Mouse (Mus musculus) heart, embryonic 12.5 days (tissue): ENCODE measurements around the gene Slc2a3. TPM values are rescaled to one million over a fixed set of nuclear protein-coding genes. Genes with fewer than 3 reads are reported as not detected.
"Not testable (repeated sequence)": the region's sequence is repeated elsewhere in the genome, so short reads cannot be mapped to it uniquely, and the experiment has no call there.

ENCODE experiments used
- ATAC-seq: fragments of 200-750 bp; cut with Nextera tagmentation; 2 replicates; pipeline ENCODE4 v1.8.0; 2017; ENCODE audit warnings: moderate TSS enrichment, moderate library complexity; ENCODE audit not compliant: insufficient number of reproducible peaks, low FRiP score
- H3K27ac ChIP-seq: fragments of 300-500 bp; sonication (generic); 2 replicates; pipeline ENCODE4 v1.5.1; 2016; ENCODE audit warnings: mild to moderate bottlenecking, moderate library complexity; ENCODE audit not compliant: poor library complexity, severe bottlenecking
- H3K27me3 ChIP-seq: fragments of 300-500 bp; sonication (generic); replicated peaks from 2 replicates; pipeline ENCODE4 v1.6.1; 2016; ENCODE audit warnings: mild to moderate bottlenecking, moderate library complexity
- H3K36me3 ChIP-seq: fragments of 300-500 bp; sonication (generic); 2 replicates; pipeline ENCODE4 v1.6.1; 2016; ENCODE audit warnings: mild to moderate bottlenecking, moderate library complexity
- H3K4me1 ChIP-seq: fragments of 300-500 bp; sonication (generic); replicated peaks from 2 replicates; pipeline ENCODE4 v1.6.1; 2016; ENCODE audit warnings: mild to moderate bottlenecking
- H3K4me2 ChIP-seq: fragments of 300-500 bp; sonication (generic); 2 replicates; pipeline ENCODE4 v1.6.1; 2016; ENCODE audit warnings: mild to moderate bottlenecking, moderate library complexity
- H3K4me3 ChIP-seq: fragments of 300-500 bp; sonication (generic); 2 replicates; pipeline ENCODE4 v1.5.1; 2016; ENCODE audit warnings: mild to moderate bottlenecking
- H3K9ac ChIP-seq: fragments of 300-500 bp; sonication (generic); 2 replicates; pipeline ENCODE4 v1.6.1; 2016; ENCODE audit warnings: mild to moderate bottlenecking, moderate library complexity
- H3K9me3 ChIP-seq: fragments of 300-500 bp; sonication (generic); replicated peaks from 2 replicates; pipeline ENCODE4 v1.6.1; 2016; ENCODE audit warnings: mild to moderate bottlenecking, moderate library complexity
- WGBS: fragments of 180-500 bp; shearing (Covaris S2); methylation state at CpG from one replicate; pipeline ENCODE4 v1.1.7; 2016; 5-methylcytosine and 5-hydroxymethylcytosine counted together
- polyA plus RNA-seq: library from polyadenylated mRNA; unstranded; fragments of >200 nt; fragmentation: Nextera tagmentation; extraction: Ambion mirVana; gene quantifications from 2 replicates; pipeline ENCODE4 v1.2.1, GENCODE M21; 2016

Slc2a3 gene
- polyA plus RNA-seq, 1 experiment from 2014 or later, result 27.7 TPM

GRCm38 (mm10) chr6:122706337-122706840 is 95.1 kb downstream of the Slc2a3 start:
- no peaks in the 10 kb centered on the region for H3K36me3 ChIP-seq
- peaks cover 32% of the 10 kb centered on the region for H3K27me3 ChIP-seq
- no peak overlapping the region for H3K9ac ChIP-seq
- 67% methylated on average over 12 of the region's 12 CpGs for WGBS
- H3K4me3 ChIP-seq, result no peak overlapping the region
- no peak for ATAC-seq
- no peaks in the 10 kb centered on the region for H3K9me3 ChIP-seq
- H3K4me2 ChIP-seq, result no peak overlapping the region
- H3K27ac ChIP-seq, result no peak overlapping the region
- H3K4me1 ChIP-seq, result peaks cover 12% of the 10 kb centered on the region; the same call in 1 of the 2 replicates

DNA sequence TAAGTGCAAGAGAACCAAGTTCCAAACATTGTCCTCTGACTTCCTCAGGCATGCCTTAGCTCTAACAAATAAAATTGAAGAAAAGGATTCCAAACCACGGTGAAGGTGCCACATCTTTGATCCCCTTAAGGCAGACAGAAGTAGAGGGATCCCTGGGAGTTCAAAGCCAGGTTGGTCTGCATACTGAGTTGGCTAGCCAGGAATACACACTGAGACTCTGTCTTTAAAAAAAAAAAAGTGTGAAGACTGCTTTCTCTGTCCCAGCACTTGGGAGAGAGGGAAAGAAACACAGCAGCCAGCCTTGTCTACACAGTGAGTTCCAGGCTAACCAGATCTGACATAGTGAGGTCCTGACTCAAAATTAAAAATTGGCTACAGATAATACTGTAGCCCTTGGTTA is 97.7 kb downstream of the Slc2a3 start:
- Histone ChIP-seq H3K9me3 (no peaks in the 10 kb centered on the region), H3K27ac (peak overlapping the region; percentile 74; the same call in 1 of the 2 replicates), H3K36me3 (no peaks in the 10 kb centered on the region), H3K9ac (no peak overlapping the region), H3K4me3 (no peak overlapping the region), H3K4me1 (peaks cover 12% of the 10 kb centered on the region; the same call in 1 of the 2 replicates), H3K4me2 (0 out of 2 replicates have a peak overlapping the region, but pooled peaks have one; percentile 64), H3K27me3 (peaks cover 28% of the 10 kb centered on the region)
- 17% methylated on average over 1 of the region's 1 CpGs for WGBS
- ATAC-seq, result no peak

DNA sequence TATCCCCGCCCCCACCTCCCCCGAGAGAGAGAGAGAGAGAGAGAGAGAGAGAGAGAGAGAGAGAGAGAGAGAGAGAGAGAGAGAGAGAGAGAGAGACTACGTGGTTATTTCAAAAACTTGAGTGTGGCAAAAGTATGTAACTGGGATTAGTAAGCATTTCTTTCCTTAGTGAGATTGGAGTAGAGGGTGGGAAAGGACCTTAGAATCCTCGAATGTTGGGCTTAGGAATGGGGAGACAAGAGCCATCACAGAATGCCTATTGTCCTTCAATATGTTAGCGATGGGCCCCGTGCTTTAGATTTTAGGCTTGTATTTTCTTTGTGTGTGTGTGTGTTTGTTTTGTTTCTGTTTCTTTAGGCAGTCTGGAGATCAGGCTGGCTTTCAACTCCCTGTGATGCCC is 98.2 kb downstream of the Slc2a3 start:
- Histone ChIP-seq H3K4me3 (peak overlapping the region; percentile 30), H3K4me2 (peak overlapping the region; percentile 64), H3K27ac (peak overlapping the region; percentile 74), H3K36me3 (no peaks in the 10 kb centered on the region), H3K9ac (no peak overlapping the region), H3K9me3 (no peaks in the 10 kb centered on the region), H3K27me3 (peaks cover 25% of the 10 kb centered on the region), H3K4me1 (peaks cover 12% of the 10 kb centered on the region; the same call in 1 of the 2 replicates)
- 16% methylated on average over 6 of the region's 6 CpGs for WGBS
- no peak for ATAC-seq

DNA sequence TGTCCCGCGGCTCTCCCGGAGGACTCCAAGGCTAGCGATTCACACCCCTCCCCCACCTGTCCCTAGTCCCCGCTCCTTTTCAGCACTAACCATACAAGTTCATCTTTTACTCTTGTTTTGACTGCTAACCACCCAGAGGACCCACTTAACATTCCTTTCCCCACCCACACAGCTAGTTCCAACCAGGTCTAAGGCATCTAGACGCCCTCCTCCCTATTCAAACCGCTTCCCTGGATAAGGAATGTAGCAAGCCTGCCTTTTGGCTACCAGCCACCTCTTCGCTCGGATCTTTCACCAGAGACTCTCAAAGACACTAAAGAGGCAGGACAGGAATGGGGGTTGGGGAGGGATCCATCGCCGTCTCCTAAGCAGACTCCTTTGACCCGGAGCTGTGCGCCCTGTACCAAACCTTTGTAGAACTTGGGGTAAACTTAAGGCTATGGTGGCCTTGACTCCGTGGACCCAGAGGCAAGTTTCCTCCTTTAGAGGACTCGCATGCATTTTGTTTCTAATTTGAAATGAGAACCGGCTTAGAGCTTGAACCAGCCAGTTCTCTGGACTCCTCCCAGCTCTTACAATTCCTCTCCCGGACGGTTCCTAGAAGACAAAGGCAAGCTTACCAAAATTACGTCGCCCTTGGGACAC is 98.8 kb downstream of the Slc2a3 start:
- peaks cover 20% of the 10 kb centered on the region for H3K27me3 ChIP-seq
- H3K9me3 ChIP-seq, result no peaks in the 10 kb centered on the region
- WGBS, result 3% methylated on average over 20 of the region's 20 CpGs
- H3K4me1 ChIP-seq, result peaks cover 12% of the 10 kb centered on the region; the same call in 1 of the 2 replicates
- H3K4me3 ChIP-seq, result peak overlapping the region; percentile 30
- H3K4me2 ChIP-seq, result peak overlapping the region; percentile 64
- peak; percentile 84 for ATAC-seq
- H3K36me3 ChIP-seq, result no peaks in the 10 kb centered on the region
- H3K9ac ChIP-seq, result no peak overlapping the region
- H3K27ac ChIP-seq, result peak overlapping the region; percentile 74

- H3K4me2 ChIP-seq, result peak overlapping the region; percentile 64
- no peaks in the 10 kb centered on the region for H3K36me3 ChIP-seq
- ATAC-seq, result no peak
- 74% methylated on average over 5 of the region's 5 CpGs for WGBS
- peak overlapping the region; percentile 74 for H3K27ac ChIP-seq
- peaks cover 13% of the 10 kb centered on the region for H3K27me3 ChIP-seq
- no peak overlapping the region for H3K9ac ChIP-seq
- no peaks in the 10 kb centered on the region for H3K9me3 ChIP-seq
- H3K4me1 ChIP-seq, result peaks cover 12% of the 10 kb centered on the region; the same call in 1 of the 2 replicates
- H3K4me3 ChIP-seq, result no peak overlapping the region
Measured at GRCm38 (mm10) chr6:122701816-122702215, 99.6 kb downstream of the Slc2a3 start.

- WGBS, result 80% methylated on average over 2 of the region's 2 CpGs
- H3K36me3 ChIP-seq, H3K9me3 ChIP-seq: not testable (repeated sequence)
Measured at GRCm38 (mm10) chr6:122699628-122700027, 101.8 kb downstream of the Slc2a3 start.

DNA sequence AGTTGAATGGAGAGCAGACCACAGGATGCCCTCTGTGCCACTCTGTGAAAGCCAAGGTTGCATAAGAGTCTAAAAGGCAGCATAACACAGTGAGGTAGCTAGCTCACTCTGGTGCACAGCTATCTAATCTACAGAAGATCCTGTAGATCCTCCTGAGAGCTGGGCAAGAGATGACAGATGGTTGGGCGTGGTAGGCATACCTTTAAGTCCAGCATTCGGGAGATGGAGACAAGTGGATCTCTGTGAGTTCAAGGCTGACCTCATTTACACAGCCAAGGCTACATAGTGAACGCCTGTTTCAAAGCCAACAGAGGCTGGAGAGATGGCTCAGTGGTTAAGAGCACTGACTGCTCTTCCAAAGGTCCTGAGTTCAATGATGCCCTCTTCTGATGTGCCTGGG is 106.0 kb downstream of the Slc2a3 start:
- ATAC-seq, result no peak

More at GRCm38 (mm10) chr6:122699628-122700027, 101.8 kb downstream of the Slc2a3 start:
- ATAC-seq, H3K4me2 ChIP-seq, H3K4me3 ChIP-seq, H3K27ac ChIP-seq, H3K27me3 ChIP-seq, H3K9ac ChIP-seq: not testable (repeated sequence)
- H3K4me1 ChIP-seq, result peaks cover 12% of the 10 kb centered on the region; the same call in 1 of the 2 replicates

DNA sequence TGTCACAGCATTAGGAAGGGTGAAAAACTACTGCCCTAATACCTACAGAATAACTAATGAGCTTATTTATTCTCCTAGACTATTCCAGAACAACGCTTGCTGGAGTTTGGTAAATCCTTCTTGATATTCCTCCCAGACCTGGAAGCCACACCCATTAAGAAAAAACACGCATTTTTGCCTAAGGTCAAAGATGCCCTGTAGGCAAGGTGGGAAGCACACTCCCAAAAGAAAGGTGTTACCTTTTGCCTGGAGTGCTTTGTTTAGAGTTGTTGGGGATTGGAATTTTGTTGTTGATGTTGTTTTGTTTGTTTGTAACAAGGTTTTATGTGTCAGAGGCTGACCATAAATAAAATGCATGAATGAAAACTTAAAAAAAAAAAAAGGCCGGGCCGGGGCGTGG is 111.4 kb downstream of the Slc2a3 start:
- Histone ChIP-seq H3K36me3 (no peaks in the 10 kb centered on the region), H3K4me1 (no peaks in the 10 kb centered on the region), H3K9me3 (no peaks in the 10 kb centered on the region), H3K4me3 (no peak overlapping the region), H3K9ac (no peak overlapping the region), H3K4me2 (no peak overlapping the region), H3K27me3 (no peaks in the 10 kb centered on the region), H3K27ac (no peak overlapping the region)
- no peak for ATAC-seq
- 80% methylated on average over 5 of the region's 5 CpGs for WGBS

More for the DNA sequence above, 106.0 kb downstream of the Slc2a3 start:
- H3K9me3 ChIP-seq, result no peaks in the 10 kb centered on the region
- 76% methylated on average over 3 of the region's 3 CpGs for WGBS
- no peaks in the 10 kb centered on the region for H3K36me3 ChIP-seq
- no peaks in the 10 kb centered on the region for H3K4me1 ChIP-seq
- no peak overlapping the region for H3K27ac ChIP-seq
- no peak overlapping the region for H3K9ac ChIP-seq
- no peak overlapping the region for H3K4me3 ChIP-seq
- H3K27me3 ChIP-seq, result no peaks in the 10 kb centered on the region
- H3K4me2 ChIP-seq, result no peak overlapping the region

- no peak overlapping the region for H3K4me3 ChIP-seq
- no peaks in the 10 kb centered on the region for H3K36me3 ChIP-seq
- ATAC-seq, result no peak
- WGBS, result 71% methylated on average over 6 of the region's 6 CpGs
- no peak overlapping the region for H3K4me2 ChIP-seq
- H3K9ac ChIP-seq, result no peak overlapping the region
- H3K27ac ChIP-seq, result no peak overlapping the region
- H3K9me3 ChIP-seq, result no peaks in the 10 kb centered on the region
- no peaks in the 10 kb centered on the region for H3K27me3 ChIP-seq
- H3K4me1 ChIP-seq, result no peaks in the 10 kb centered on the region
Measured at GRCm38 (mm10) chr6:122689411-122690055, 111.9 kb downstream of the Slc2a3 start.

- Histone ChIP-seq H3K4me1 (no peaks in the 10 kb centered on the region), H3K4me2 (no peak overlapping the region), H3K9me3 (no peaks in the 10 kb centered on the region), H3K4me3 (no peak overlapping the region), H3K27me3 (no peaks in the 10 kb centered on the region), H3K27ac (no peak overlapping the region), H3K9ac (no peak overlapping the region), H3K36me3 (no peaks in the 10 kb centered on the region)
- WGBS, result 88% methylated on average over 13 of the region's 13 CpGs
- no peak for ATAC-seq
Measured at GRCm38 (mm10) chr6:122686709-122687108, 114.7 kb downstream of the Slc2a3 start.

- ATAC-seq, result no peak
- no peak overlapping the region for H3K4me3 ChIP-seq
- H3K27me3 ChIP-seq, result no peaks in the 10 kb centered on the region
- H3K36me3 ChIP-seq, result no peaks in the 10 kb centered on the region
- 78% methylated on average over 3 of the region's 3 CpGs for WGBS
- no peak overlapping the region for H3K9ac ChIP-seq
- H3K9me3 ChIP-seq, result no peaks in the 10 kb centered on the region
- H3K4me1 ChIP-seq, result no peaks in the 10 kb centered on the region
- H3K27ac ChIP-seq, result no peak overlapping the region
- no peak overlapping the region for H3K4me2 ChIP-seq
Measured at GRCm38 (mm10) chr6:122682646-122683045, 118.8 kb downstream of the Slc2a3 start.
